Mouse (Mus musculus) urinary bladder, adult 18-20 months (tissue): ENCODE data around the gene Zfp362.

ENCODE experiments used
- DNase-seq, 2 experiments: peaks; one replicate each; pipeline ENCODE4 v3.0.0; 2022; ENCODE audit warnings: low spot score in 2 of 2, mixed read lengths in 2 of 2

The Zfp362 gene

GRCm38 (mm10) chr4:128730271-128730670 lies 75.6 kb downstream of the Zfp362 start:
- no peak for DNase-seq

DNA sequence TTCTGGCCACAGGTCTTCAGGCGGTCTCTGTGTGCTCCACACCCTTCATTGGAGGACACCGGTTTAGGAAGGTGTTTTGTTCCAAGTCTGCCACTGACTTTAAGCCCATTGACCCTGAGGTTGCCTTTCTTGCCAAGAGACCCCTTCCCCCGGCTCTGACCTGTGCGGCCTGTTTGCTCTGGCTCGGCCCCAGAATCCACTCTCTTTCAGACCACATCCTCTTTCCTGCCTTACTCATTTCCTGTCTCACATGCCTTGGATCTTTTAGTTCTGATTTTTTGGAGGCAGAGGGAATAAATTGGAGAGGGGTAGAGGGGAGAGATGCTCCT lies 76.2 kb downstream of the Zfp362 start:
- DNase-seq: no peak

GRCm38 (mm10) chr4:128729033-128729708 lies 76.7 kb downstream of the Zfp362 start:
- DNase-seq: no peak

DNA sequence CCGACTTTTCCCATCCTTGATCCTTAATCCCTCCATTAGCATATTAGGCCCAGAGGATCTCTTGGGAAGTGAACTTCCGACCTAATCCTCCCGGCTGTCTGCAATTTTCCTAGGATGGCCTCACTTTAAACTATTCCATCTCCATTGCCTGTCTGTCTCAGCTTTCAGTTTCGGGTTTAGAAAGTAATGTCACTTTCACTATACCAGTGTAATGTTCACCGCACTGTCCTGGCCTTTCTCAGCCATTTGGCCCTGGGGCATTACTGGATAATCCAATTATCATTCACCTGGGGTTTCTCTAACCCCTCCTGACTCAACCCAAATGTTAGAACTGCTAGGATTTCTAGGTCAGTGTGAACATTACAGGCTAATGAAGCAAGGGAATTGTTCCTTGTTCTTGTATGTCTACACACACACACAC lies 77.4 kb downstream of the Zfp362 start:
- DNase-seq: no peak

GRCm38 (mm10) chr4:128727721-128728430 lies 78.0 kb downstream of the Zfp362 start:
- DNase-seq: peak in 1 of 2 experiments; percentile 70

- peak; percentile 78 to 83 for DNase-seq
These were observed 78.7 kb downstream of the Zfp362 start for GRCm38 (mm10) chr4:128727019-128727720.

- DNase-seq: no peak
These were observed 81.8 kb downstream of the Zfp362 start for GRCm38 (mm10) chr4:128724059-128724458.

DNA sequence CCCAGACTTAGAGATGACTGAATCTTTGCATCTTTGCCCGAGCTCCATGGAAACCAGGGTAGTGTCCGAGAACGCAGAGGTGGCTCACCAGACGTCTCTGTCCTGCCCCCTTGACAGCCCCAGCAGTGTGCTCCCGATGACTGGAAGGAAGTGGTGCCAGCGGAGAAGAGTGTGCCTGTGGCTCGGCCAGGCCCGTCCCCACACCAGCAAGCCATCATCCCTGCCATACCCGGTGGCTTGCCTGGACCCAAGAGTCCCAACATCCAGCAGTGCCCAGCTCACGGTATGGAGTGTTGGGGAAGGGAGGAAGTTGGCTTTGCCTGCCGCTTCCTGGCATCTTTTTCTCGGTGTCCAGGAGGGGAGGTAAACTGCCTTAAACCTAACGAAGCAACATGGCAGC lies 82.4 kb downstream of the Zfp362 start:
- no peak for DNase-seq
